Mouse (Mus musculus) kidney, postnatal 0 days (tissue): ENCODE data around the gene Otulin. TPM values are rescaled to one million over a fixed set of nuclear protein-coding genes. Genes with fewer than 3 reads are reported as not detected.

Experiments
- ATAC-seq: fragments of 200-750 bp; cut with Nextera tagmentation; replicated peaks from 2 replicates; pipeline ENCODE4 v1.8.0; 2017; ENCODE audit warnings: low read depth, moderate number of reproducible peaks, moderate TSS enrichment, moderate library complexity; ENCODE audit not compliant: low FRiP score
- DNase-seq: peaks from one replicate; pipeline ENCODE4 v3.0.0-alpha.2; 2016; ENCODE audit warnings: low spot score
- H3K27ac ChIP-seq: fragments of 300-500 bp; sonication (generic); 2 replicates; pipeline ENCODE4 v1.5.1; 2014; ENCODE audit warnings: mild to moderate bottlenecking
- H3K27me3 ChIP-seq: fragments of 300-500 bp; sonication (generic); 2 replicates; pipeline ENCODE4 v1.6.1; 2014; ENCODE audit warnings: low read length, mixed read lengths; ENCODE audit not compliant: insufficient read depth
- H3K36me3 ChIP-seq: fragments of 300-500 bp; sonication (generic); 2 replicates; pipeline ENCODE4 v1.6.1; 2014; ENCODE audit warnings: low read length, mixed read lengths; ENCODE audit not compliant: insufficient read depth
- H3K4me1 ChIP-seq: fragments of 300-500 bp; sonication (generic); replicated peaks from 2 replicates; pipeline ENCODE4 v1.6.1; 2014; ENCODE audit warnings: antibody characterized with exemption, low read length, mixed read lengths; ENCODE audit not compliant: insufficient read depth
- H3K4me2 ChIP-seq: fragments of 300-500 bp; sonication (generic); 2 replicates; pipeline ENCODE4 v1.6.1; 2014; ENCODE audit warnings: mild to moderate bottlenecking, low read length, moderate library complexity, mixed read lengths
- H3K4me3 ChIP-seq: fragments of 300-500 bp; sonication (generic); replicated peaks from 2 replicates; pipeline ENCODE4 v1.5.1; 2014; ENCODE audit warnings: low read depth, low read length
- H3K9ac ChIP-seq: fragments of 300-500 bp; sonication (generic); 2 replicates; pipeline ENCODE4 v1.6.1; 2014; ENCODE audit warnings: low read depth, low read length
- H3K9me3 ChIP-seq: fragments of 300-500 bp; sonication (generic); replicated peaks from 2 replicates; pipeline ENCODE4 v1.6.1; 2016; ENCODE audit warnings: low read length, inconsistent platforms, mixed read lengths
- CTCF ChIP-seq: IDR thresholded peaks from 2 replicates; pipeline ENCODE4 v1.5.1; 2016; ENCODE audit warnings: antibody characterized with exemption, low read depth, mild to moderate bottlenecking, moderate library complexity
- WGBS: fragments of 180-500 bp; shearing (Covaris S2); extraction: QIAGEN DNeasy Blood & Tissue Kit; methylation state at CpG from one replicate; pipeline ENCODE4 v1.1.7; 2014; 5-methylcytosine and 5-hydroxymethylcytosine counted together
- polyA plus RNA-seq: library from polyadenylated mRNA; unstranded; fragments of >200 nt; fragmentation: Nextera tagmentation; extraction: Ambion mirVana; gene quantifications from 2 replicates; pipeline ENCODE4 v1.2.1, GENCODE M21; 2015

Otulin gene
- polyA plus RNA-seq, 1 experiment from 2014 or later, result 41.1 TPM

GRCm38 (mm10) chr15:27673151-27673550, 42.7 kb upstream of the Otulin start:
- no peak for TF ChIP-seq CTCF
- no peak for ATAC-seq
- 90% methylated on average over 6 of the region's 6 CpGs for WGBS

GRCm38 (mm10) chr15:27672259-27672658, 41.8 kb upstream of the Otulin start:
- TF ChIP-seq CTCF, result no peak
- Histone ChIP-seq H3K9ac (no peak overlapping the region), H3K36me3 (no peaks in the 10 kb centered on the region), H3K27me3 (no peaks in the 10 kb centered on the region), H3K4me2 (no peak overlapping the region), H3K27ac (no peak overlapping the region), H3K9me3 (no peaks in the 10 kb centered on the region), H3K4me1 (no peaks in the 10 kb centered on the region), H3K4me3 (no peak overlapping the region)
- ATAC-seq (no peak), DNase-seq (no peak)
- 72% methylated on average over 8 of the region's 8 CpGs for WGBS

More at GRCm38 (mm10) chr15:27673151-27673550, 42.7 kb upstream of the Otulin start:
- Histone ChIP-seq H3K36me3 (no peaks in the 10 kb centered on the region), H3K27ac (no peak overlapping the region), H3K9ac (no peak overlapping the region), H3K27me3 (no peaks in the 10 kb centered on the region), H3K4me1 (no peaks in the 10 kb centered on the region), H3K4me2 (no peak overlapping the region), H3K9me3 (no peaks in the 10 kb centered on the region), H3K4me3 (no peak overlapping the region)
- no peak for DNase-seq

DNA sequence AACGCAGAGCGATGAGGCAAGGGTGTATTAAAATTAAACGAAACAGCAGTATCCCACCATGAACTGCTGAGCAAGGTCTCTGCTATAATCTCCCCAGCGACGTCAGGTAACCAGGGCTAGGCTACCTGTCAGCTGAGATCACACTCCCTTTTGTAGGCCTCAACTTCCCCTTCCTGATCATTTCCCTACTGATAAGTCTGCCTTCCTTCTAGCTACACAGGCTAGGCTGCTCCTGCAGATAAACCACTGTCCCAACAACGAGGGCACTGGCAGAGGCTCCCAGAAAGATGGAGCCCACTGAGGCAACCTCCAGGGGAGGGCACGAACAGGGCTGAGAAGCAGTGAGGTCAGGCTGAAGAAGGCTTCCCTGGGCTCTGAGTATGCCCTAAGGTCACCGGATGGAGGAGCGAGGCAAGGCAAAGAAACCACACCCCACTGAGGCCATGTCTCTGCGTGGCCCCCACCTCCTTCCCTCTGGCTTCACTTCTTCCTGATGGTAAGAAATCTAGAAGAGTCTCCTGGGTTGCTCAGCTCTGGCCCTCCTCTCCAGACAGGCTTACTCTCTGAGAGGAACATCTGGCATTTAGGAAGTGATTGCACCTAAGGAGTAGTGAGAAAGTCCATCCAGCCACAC, 41.2 kb upstream of the Otulin start:
- ATAC-seq (no peak), DNase-seq (no peak)
- Histone ChIP-seq H3K9me3 (no peaks in the 10 kb centered on the region), H3K27ac (no peak overlapping the region), H3K4me2 (no peak overlapping the region), H3K27me3 (no peaks in the 10 kb centered on the region), H3K36me3 (no peaks in the 10 kb centered on the region), H3K9ac (no peak overlapping the region), H3K4me1 (no peaks in the 10 kb centered on the region), H3K4me3 (no peak overlapping the region)
- 93% methylated on average over 10 of the region's 10 CpGs for WGBS
- TF ChIP-seq CTCF, result no peak

GRCm38 (mm10) chr15:27670708-27671107, 40.2 kb upstream of the Otulin start:
- Histone ChIP-seq H3K36me3 (no peaks in the 10 kb centered on the region), H3K9ac (no peak overlapping the region), H3K27ac (no peak overlapping the region), H3K4me2 (no peak overlapping the region), H3K4me3 (no peak overlapping the region), H3K27me3 (no peaks in the 10 kb centered on the region), H3K4me1 (no peaks in the 10 kb centered on the region), H3K9me3 (no peaks in the 10 kb centered on the region)
- DNase-seq (no peak), ATAC-seq (no peak)
- no peak for TF ChIP-seq CTCF
- WGBS, result 72% methylated on average over 8 of the region's 8 CpGs

DNA sequence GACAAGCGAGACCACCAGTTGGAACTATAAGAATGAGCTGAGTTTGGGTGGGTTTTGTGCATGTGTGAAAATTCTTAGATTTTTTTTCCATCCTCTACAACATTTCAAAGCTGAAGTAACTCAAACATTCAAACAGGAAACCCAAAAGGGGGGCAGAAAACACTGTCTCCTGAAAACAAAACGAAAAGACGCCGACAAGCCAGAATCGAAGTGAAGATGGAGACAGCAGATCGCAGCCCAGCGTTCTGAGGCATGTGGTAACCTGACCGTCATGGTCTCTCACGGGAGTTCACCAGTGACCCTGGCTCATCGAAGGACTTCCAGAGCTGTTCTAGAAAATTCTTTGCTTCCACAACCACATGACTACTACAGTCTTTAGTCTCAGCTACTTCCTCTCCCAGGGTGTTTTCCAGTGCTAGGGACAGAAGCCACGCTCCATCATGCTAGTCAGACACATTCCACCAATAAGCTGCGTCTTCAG, 39.5 kb upstream of the Otulin start:
- DNase-seq (peak; percentile 25), ATAC-seq (no peak)

GRCm38 (mm10) chr15:27669276-27669675, 38.8 kb upstream of the Otulin start:
- no peak overlapping the region for H3K27ac ChIP-seq
- no peak overlapping the region for H3K9ac ChIP-seq
- ATAC-seq (no peak), DNase-seq (no peak)
- H3K36me3 ChIP-seq, result no peaks in the 10 kb centered on the region
- TF ChIP-seq CTCF, result no peak
- no peaks in the 10 kb centered on the region for H3K9me3 ChIP-seq
- 66% methylated on average over 4 of the region's 4 CpGs for WGBS
- no peaks in the 10 kb centered on the region for H3K27me3 ChIP-seq
- no peak overlapping the region for H3K4me3 ChIP-seq
- no peak overlapping the region for H3K4me2 ChIP-seq
- no peaks in the 10 kb centered on the region for H3K4me1 ChIP-seq

More for the DNA sequence above, 39.5 kb upstream of the Otulin start:
- H3K4me3 ChIP-seq, result no peak overlapping the region
- no peak for TF ChIP-seq CTCF
- H3K9me3 ChIP-seq, result no peaks in the 10 kb centered on the region
- 69% methylated on average over 12 of the region's 12 CpGs for WGBS
- H3K9ac ChIP-seq, result no peak overlapping the region
- H3K27me3 ChIP-seq, result no peaks in the 10 kb centered on the region
- no peaks in the 10 kb centered on the region for H3K4me1 ChIP-seq
- no peaks in the 10 kb centered on the region for H3K36me3 ChIP-seq
- H3K27ac ChIP-seq, result no peak overlapping the region; the same call in 1 of the 2 replicates
- no peak overlapping the region for H3K4me2 ChIP-seq

DNA sequence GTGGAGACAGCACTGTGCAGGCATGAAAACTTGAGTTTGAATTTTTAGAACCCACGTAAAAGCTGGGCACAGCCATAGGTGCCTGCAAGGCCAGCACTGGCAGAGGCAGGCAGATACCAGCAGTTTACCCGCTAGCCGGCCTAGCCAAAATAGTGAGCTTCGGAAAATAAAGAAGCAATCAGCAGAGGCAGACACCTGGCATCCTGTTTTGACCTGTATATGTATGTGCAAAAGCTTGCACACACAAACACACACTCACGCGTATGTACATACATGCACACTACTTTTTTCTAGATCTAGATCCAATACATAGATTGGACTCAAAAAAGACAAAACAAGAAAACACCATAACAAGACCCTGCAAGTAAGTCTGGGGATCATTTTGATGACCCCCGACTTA, 38.1 kb upstream of the Otulin start:
- Histone ChIP-seq H3K4me2 (no peak overlapping the region), H3K4me3 (no peak overlapping the region), H3K9me3 (no peaks in the 10 kb centered on the region), H3K27me3 (no peaks in the 10 kb centered on the region), H3K4me1 (no peaks in the 10 kb centered on the region), H3K27ac (no peak overlapping the region), H3K9ac (no peak overlapping the region), H3K36me3 (no peaks in the 10 kb centered on the region)
- no peak for ATAC-seq
- no peak for DNase-seq
- 94% methylated on average over 7 of the region's 7 CpGs for WGBS
- TF ChIP-seq CTCF, result no peak
